Comparison of ENCODE assay signal across 8 mouse cellular contexts in the genomic region with DNA sequence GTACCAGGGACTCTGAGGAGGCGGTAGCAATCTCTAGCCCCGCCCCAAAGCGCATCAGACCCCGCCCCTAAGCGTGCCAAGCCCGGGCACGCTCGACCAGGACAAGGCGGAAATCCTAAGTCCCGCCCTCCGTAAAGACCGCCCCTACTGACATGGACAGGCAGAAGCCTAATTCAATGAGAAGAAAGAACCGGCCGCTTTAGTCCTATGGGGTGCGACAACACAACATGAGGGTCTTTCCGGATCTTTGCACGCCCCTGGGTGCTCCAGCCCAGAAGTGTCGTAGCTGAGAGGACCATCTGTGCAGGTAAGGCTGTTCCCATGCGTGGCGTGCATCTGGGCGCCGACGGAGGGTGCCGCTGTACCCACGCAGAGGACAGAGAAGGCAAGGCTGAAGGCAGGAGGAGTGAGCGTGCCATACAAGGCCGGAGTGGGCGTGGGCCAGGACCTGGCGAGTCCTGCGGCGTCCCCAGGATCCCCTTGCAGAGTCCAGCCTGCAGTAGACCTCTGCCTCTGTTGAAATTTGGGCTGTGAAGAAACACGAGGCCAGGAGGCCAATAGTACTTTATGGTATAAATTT. TPM values are rescaled to one million over a fixed set of nuclear protein-coding genes. Genes with fewer than 3 reads are reported as not detected.
DNase-seq lines count a peak whose midpoint lies in the region; ATAC-seq lines count a peak whose summit lies in the region.

Dcaf4 (plus strand) TSS at position 156 of the 580 bp plus-strand sequence.

- H3K4me1 ChIP-seq in brown adipose tissue, adult 24 weeks (ENCODE audit: control insufficient read depth, insufficient read depth, insufficient read length, low read length): peaks cover 5% of the 10 kb centered on the region; the same call in 1 of the 2 replicates
- H3K4me1 ChIP-seq in heart, embryonic 14.5 days (ENCODE audit: control insufficient read depth in 2 of 2, insufficient read depth in 2 of 2, low read length in 2 of 2): peaks cover 7 to 20% of the 10 kb centered on the region in 2 experiments
- peaks cover 70% of the 10 kb centered on the region for H3K4me1 ChIP-seq in liver, embryonic 13.5 days (replicated peaks)
- H3K4me1 ChIP-seq in stomach, embryonic 16.5 days (ENCODE audit: control insufficient read depth, insufficient read depth, low read length): peaks cover 9% of the 10 kb centered on the region

- no peaks in the 10 kb centered on the region for H3K27me3 ChIP-seq in heart, embryonic 14.5 days (ENCODE audit: control insufficient read depth, insufficient read depth, low read length)
- H3K27me3 ChIP-seq in liver, embryonic 13.5 days: no peaks in the 10 kb centered on the region
- no peaks in the 10 kb centered on the region for H3K27me3 ChIP-seq in stomach, embryonic 16.5 days (ENCODE audit: control insufficient read depth, insufficient read depth, low read length)

- under 1% methylated on average over 32 of the region's 32 CpGs for WGBS in heart, embryonic 14.5 days
- WGBS in liver, embryonic 13.5 days (ENCODE audit: insufficient replicate concordance): under 1% methylated on average over 32 of the region's 32 CpGs
- under 1% methylated on average over 32 of the region's 32 CpGs for WGBS in stomach, embryonic 16.5 days

- DNase-seq in CD4-positive, CD25-positive, alpha-beta regulatory T cell, adult 2 months (ENCODE audit: low read depth, low spot score): peak; percentile 96
- peak; percentile 86 for DNase-seq in fibroblast of lung, adult 2 months (ENCODE audit: low read depth)
- peak; percentile 98 for DNase-seq in kidney, postnatal 14 days
- peak; percentile 97 for DNase-seq in liver, embryonic 13.5 days
- peak; percentile 96 for DNase-seq in neural tube, embryonic 10.5 days (ENCODE audit: extremely low spot score, low spot score)

- H3K27ac ChIP-seq in brown adipose tissue, adult 24 weeks (replicated peaks; ENCODE audit: low read depth, low read length): no peak within 1 kb of the TSS
- H3K27ac ChIP-seq in heart, embryonic 14.5 days (replicated peaks in 1 of 2; ENCODE audit: control insufficient read depth in 1 of 2, insufficient read depth in 1 of 2, low read depth in 2 of 2, low read length in 2 of 2): peak within 1 kb of the TSS; percentile 59 to 78; a peak in 3 of 4 replicates
- H3K27ac ChIP-seq in liver, embryonic 13.5 days: peak within 1 kb of the TSS; percentile 81
- H3K27ac ChIP-seq in stomach, embryonic 16.5 days (ENCODE audit: low read length): peak within 1 kb of the TSS; percentile 78

- no peaks in the 10 kb centered on the region for H3K36me3 ChIP-seq in heart, embryonic 14.5 days (ENCODE audit: control insufficient read depth, insufficient read depth, low read length)
- no peaks in the 10 kb centered on the region for H3K36me3 ChIP-seq in liver, embryonic 13.5 days
- H3K36me3 ChIP-seq in stomach, embryonic 16.5 days (ENCODE audit: control insufficient read depth, insufficient read depth, low read length): no peaks in the 10 kb centered on the region

- no peaks in the 10 kb centered on the region for H3K9me3 ChIP-seq in heart, embryonic 14.5 days (ENCODE audit: control insufficient read depth, low read length)
- no peaks in the 10 kb centered on the region for H3K9me3 ChIP-seq in liver, embryonic 13.5 days (replicated peaks)
- no peaks in the 10 kb centered on the region for H3K9me3 ChIP-seq in stomach, embryonic 16.5 days (replicated peaks; ENCODE audit: control insufficient read depth, low read length)

- H3K9ac ChIP-seq in heart, embryonic 14.5 days (ENCODE audit: low read length): peak within 1 kb of the TSS; percentile 76
- peak within 1 kb of the TSS; percentile 74 for H3K9ac ChIP-seq in liver, embryonic 13.5 days
- H3K9ac ChIP-seq in stomach, embryonic 16.5 days (ENCODE audit: low read length): peak within 1 kb of the TSS; percentile 79

- peak; percentile 98 for ATAC-seq in heart, embryonic 14.5 days (ENCODE audit: insufficient number of reproducible peaks, insufficient read depth, low FRiP score, low read depth)
- ATAC-seq in liver, embryonic 13.5 days (ENCODE audit: low read depth): peak; percentile 96
- peak; percentile 99 for ATAC-seq in stomach, embryonic 16.5 days (ENCODE audit: insufficient read depth, low FRiP score)

- H3K4me3 ChIP-seq in brown adipose tissue, adult 24 weeks (ENCODE audit: insufficient read depth, low read depth, low read length): peak within 1 kb of the TSS; percentile 68
- peak within 1 kb of the TSS; percentile 74 to 75 for H3K4me3 ChIP-seq in heart, embryonic 14.5 days (ENCODE audit: control insufficient read depth in 1 of 2, insufficient read depth in 1 of 2, low read depth in 1 of 2, low read length in 2 of 2)
- H3K4me3 ChIP-seq in liver, embryonic 13.5 days (replicated peaks): peak within 1 kb of the TSS; percentile 76
- peak within 1 kb of the TSS; percentile 75 for H3K4me3 ChIP-seq in stomach, embryonic 16.5 days (replicated peaks; ENCODE audit: low read length)

- H3K4me2 ChIP-seq in heart, embryonic 14.5 days (ENCODE audit: low read length): peak within 1 kb of the TSS; percentile 64
- peak within 1 kb of the TSS; percentile 84 for H3K4me2 ChIP-seq in liver, embryonic 13.5 days
- H3K4me2 ChIP-seq in stomach, embryonic 16.5 days (ENCODE audit: low read depth, low read length): peak within 1 kb of the TSS; percentile 50

RNA-seq across cellular contexts. Expression of gene Dcaf4, which starts in this region (rescaled TPM):
- 17.8 and 19.6 TPM in 2 replicates for polyA plus RNA-seq in brown adipose tissue, adult 24 weeks (2012; ENCODE audit: insufficient read depth, insufficient read length, missing spikeins)
- 24.2 and 27.5 TPM in 2 replicates for polyA plus RNA-seq in heart, embryonic 14.5 days (2014; fragmentation: Nextera tagmentation; extraction: Ambion mirVana)
- 14.7 and 16.0 TPM in 2 replicates for polyA plus RNA-seq in liver, embryonic 13.5 days (2015; fragmentation: Nextera tagmentation; extraction: Ambion mirVana)
- polyA plus RNA-seq in stomach, embryonic 16.5 days (2015; fragmentation: Nextera tagmentation; extraction: Ambion mirVana): 37.1 and 42.0 TPM in 2 replicates
